Mouse (Mus musculus) cerebellum, adult 11-12 months (tissue): ENCODE data around the gene Gm5941.
"Not testable (repeated sequence)": the region's sequence is repeated elsewhere in the genome, so short reads cannot be mapped to it uniquely, and the experiment has no call there.

Experiments
- DNase-seq: peaks from one replicate; pipeline ENCODE4 v3.0.0; 2022

Gene Gm5941

GRCm38 (mm10) chrX:92489649-92490048, at the start of gene Gm5941:
Gene Gm5941 (plus strand): TSS chrX:92489949.
- DNase-seq, result not testable (repeated sequence)

GRCm38 (mm10) chrX:92460496-92460895, 29.3 kb upstream of the Gm5941 start:
- no peak for DNase-seq

- DNase-seq, result no peak
Measured at GRCm38 (mm10) chrX:92464773-92465172, 25.0 kb upstream of the Gm5941 start.

GRCm38 (mm10) chrX:92498254-92498653, 8.5 kb downstream of the Gm5941 start:
- no peak for DNase-seq

GRCm38 (mm10) chrX:92527826-92528225, 38.1 kb downstream of the Gm5941 start:
- no peak for DNase-seq
